Mouse (Mus musculus): ENCODE measurements around the gene Zscan29. TPM values are rescaled to one million over a fixed set of nuclear protein-coding genes. Genes with fewer than 3 reads are reported as not detected.

Zscan29 gene
- polyA plus RNA-seq, 1 experiment, result 7.5 TPM

GRCm38 (mm10) chr2:121119260-121119659, 51.7 kb downstream of the Zscan29 start:
- Histone ChIP-seq H3K4me1 (replicated peaks; ENCODE audit: control insufficient read depth, insufficient read depth, low read length) (no peaks in the 10 kb centered on the region), H3K27ac (ENCODE audit: control insufficient read depth, insufficient read depth, low read length) (no peak overlapping the region), H3K4me3 (ENCODE audit: control insufficient read depth, insufficient read depth, low read length) (no peak overlapping the region), H3K36me3 (ENCODE audit: control insufficient read depth, insufficient read depth, low read length) (no peaks in the 10 kb centered on the region), H3K27me3 (ENCODE audit: control insufficient read depth, insufficient read depth, low read length) (no peaks in the 10 kb centered on the region)
- WGBS, result 97% methylated on average over 3 of the region's 3 CpGs
- TF ChIP-seq POLR2A (IDR thresholded peaks at IDR 0.05; ENCODE audit: control insufficient read depth, extremely low read depth, insufficient read depth, low read length, poor library complexity) (no peak), CTCF (IDR thresholded peaks at IDR 0.05; ENCODE audit: borderline replicate concordance, control insufficient read depth, extremely low read depth, insufficient read depth, low read length, poor library complexity) (no peak)
- DNase-seq, result no peak

DNA sequence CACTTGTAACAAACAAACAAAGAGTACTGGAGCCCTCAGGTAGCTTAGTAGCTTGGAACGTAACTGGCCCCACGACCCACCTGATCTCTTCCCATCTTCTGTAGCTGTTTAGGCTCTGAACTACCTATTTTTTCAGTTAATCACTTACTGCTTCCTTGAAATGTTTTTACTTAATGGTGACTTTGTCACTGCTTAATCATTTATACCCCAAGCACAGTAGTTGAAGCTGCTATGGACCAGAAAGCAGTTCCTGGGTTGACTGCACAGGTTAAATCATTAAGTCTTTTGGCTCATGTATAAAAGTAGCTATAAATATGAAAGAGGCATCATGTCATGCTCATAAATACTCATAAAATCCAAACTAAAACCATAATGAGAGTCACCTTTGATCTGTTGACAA, 55.5 kb downstream of the Zscan29 start:
- 93% methylated on average over 2 of the region's 2 CpGs for WGBS
- no peak overlapping the region for H3K27ac ChIP-seq (ENCODE audit: control insufficient read depth, insufficient read depth, low read length)
- H3K36me3 ChIP-seq (ENCODE audit: control insufficient read depth, insufficient read depth, low read length), result no peaks in the 10 kb centered on the region
- no peaks in the 10 kb centered on the region for H3K27me3 ChIP-seq (ENCODE audit: control insufficient read depth, insufficient read depth, low read length)
- no peaks in the 10 kb centered on the region for H3K4me1 ChIP-seq (replicated peaks; ENCODE audit: control insufficient read depth, insufficient read depth, low read length)
- no peak for TF ChIP-seq POLR2A (IDR thresholded peaks at IDR 0.05; ENCODE audit: control insufficient read depth, extremely low read depth, insufficient read depth, low read length, poor library complexity)
- no peak for TF ChIP-seq CTCF (IDR thresholded peaks at IDR 0.05; ENCODE audit: borderline replicate concordance, control insufficient read depth, extremely low read depth, insufficient read depth, low read length, poor library complexity)
- no peak overlapping the region for H3K4me3 ChIP-seq (ENCODE audit: control insufficient read depth, insufficient read depth, low read length)
- no peak for DNase-seq

GRCm38 (mm10) chr2:121109695-121110094, 61.2 kb downstream of the Zscan29 start, which contains the start of gene Tgm7:
Tgm7 (minus strand) TSS chr2:121109795.
- Histone ChIP-seq H3K36me3 (ENCODE audit: control insufficient read depth, insufficient read depth, low read length) (no peaks in the 10 kb centered on the region), H3K27ac (ENCODE audit: control insufficient read depth, insufficient read depth, low read length) (no peak within 1 kb of the TSS), H3K4me1 (replicated peaks; ENCODE audit: control insufficient read depth, insufficient read depth, low read length) (no peaks in the 10 kb centered on the region), H3K4me3 (ENCODE audit: control insufficient read depth, insufficient read depth, low read length) (no peak within 1 kb of the TSS), H3K27me3 (ENCODE audit: control insufficient read depth, insufficient read depth, low read length) (no peaks in the 10 kb centered on the region)
- WGBS, result 98% methylated on average over 4 of the region's 4 CpGs
- no peak for TF ChIP-seq CTCF (IDR thresholded peaks at IDR 0.05; ENCODE audit: borderline replicate concordance, control insufficient read depth, extremely low read depth, insufficient read depth, low read length, poor library complexity)
- no peak for TF ChIP-seq POLR2A (IDR thresholded peaks at IDR 0.05; ENCODE audit: control insufficient read depth, extremely low read depth, insufficient read depth, low read length, poor library complexity)
- DNase-seq, result no peak

Other genes starting within 250 kb of the Zscan29 start
- 58.0 and 60.3 TPM in 2 replicates for gene Ubr1, start 200.4 kb downstream of the Zscan29 start, polyA plus RNA-seq (2012; rRNA removed)
- 8.0 and 8.8 TPM in 2 replicates for gene Tmem62, start 194.1 kb downstream of the Zscan29 start, polyA plus RNA-seq (2012; rRNA removed)
- 51.0 and 54.0 TPM in 2 replicates for gene Ccndbp1, start 162.7 kb downstream of the Zscan29 start, polyA plus RNA-seq (2012; rRNA removed)
- gene Epb42, start 134.1 kb downstream of the Zscan29 start, polyA plus RNA-seq (2012; rRNA removed), result 0.87 and 0.88 TPM in 2 replicates
- 0.41 and 0.49 TPM in 2 replicates for gene Tgm5, start 85.3 kb downstream of the Zscan29 start, polyA plus RNA-seq (2012; rRNA removed)
- gene Tgm7, start 61.3 kb downstream of the Zscan29 start, polyA plus RNA-seq (2012; rRNA removed), result 0.34 and 0.38 TPM in 2 replicates
- 6.9 and 7.0 TPM in 2 replicates for gene Adal, start 30.7 kb downstream of the Zscan29 start, polyA plus RNA-seq (2012; rRNA removed)
- 13.3 and 14.9 TPM in 2 replicates for gene Lcmt2, start 30.5 kb downstream of the Zscan29 start, polyA plus RNA-seq (2012; rRNA removed)
- gene Tubgcp4, start 471 bp downstream of the Zscan29 start, polyA plus RNA-seq (2012; rRNA removed), result 113 and 114 TPM in 2 replicates
- 38.9 and 39.5 TPM in 2 replicates for gene Trp53bp1, start 100.3 kb upstream of the Zscan29 start, polyA plus RNA-seq (2012; rRNA removed)
- 1.1 TPM in 2 replicates for gene Map1a, start 118.5 kb upstream of the Zscan29 start, polyA plus RNA-seq (2012; rRNA removed)
- 21.8 and 23.9 TPM in 2 replicates for gene Ppip5k1, start 184.3 kb upstream of the Zscan29 start, polyA plus RNA-seq (2012; rRNA removed)
- 40.6 and 48.0 TPM in 2 replicates for gene Ckmt1, start 186.6 kb upstream of the Zscan29 start, polyA plus RNA-seq (2012; rRNA removed)
- gene Strc, start 216.0 kb upstream of the Zscan29 start, polyA plus RNA-seq (2012; rRNA removed), result 0.47 TPM in 2 replicates
- 550 and 817 TPM in 2 replicates for gene Pdia3, start 242.7 kb upstream of the Zscan29 start, polyA plus RNA-seq (2012; rRNA removed)
- 2.1 and 2.6 TPM in 2 replicates for gene Catsper2, start 242.7 kb upstream of the Zscan29 start, polyA plus RNA-seq (2012; rRNA removed)

Data from thymus, adult 2 months (tissue).